8 mouse cellular contexts compared by ENCODE assay signal in genomic region chr9:59617307-59617973, GRCm38 (mm10). TPM values are rescaled to one million over a fixed set of nuclear protein-coding genes. Genes with fewer than 3 reads are reported as not detected.
DNase-seq lines count a peak whose midpoint lies in the region; ATAC-seq lines count a peak whose summit lies in the region.

No protein-coding gene starts in this region.

- H3K9me3 ChIP-seq in kidney, embryonic 14.5 days (ENCODE audit: control insufficient read depth, low read length), result no peaks in the 10 kb centered on the region
- no peaks in the 10 kb centered on the region for H3K9me3 ChIP-seq in limb, embryonic 12.5 days
- no peaks in the 10 kb centered on the region for H3K9me3 ChIP-seq in neural tube, embryonic 12.5 days

- H3K4me1 ChIP-seq in kidney, embryonic 14.5 days (ENCODE audit: control insufficient read depth, insufficient read depth, low read length), result peaks cover 7% of the 10 kb centered on the region; the same call in 1 of the 2 replicates
- H3K4me1 ChIP-seq in limb, embryonic 12.5 days (replicated peaks), result peaks cover 17% of the 10 kb centered on the region
- H3K4me1 ChIP-seq in neural tube, embryonic 12.5 days, result peaks cover 13% of the 10 kb centered on the region

- DNase-seq in kidney, adult 18-20 months, result no peak
- DNase-seq in MEL-GATA-1-ER (ENCODE audit: extremely low read depth, low read depth), result peak; percentile 33
- DNase-seq in fibroblast of lung, adult 2 months (ENCODE audit: low read depth), result peak; percentile 5
- DNase-seq in spleen, postnatal 36 days (ENCODE audit: low spot score in 2 of 2), result no peak
- no peak for DNase-seq in cerebellum, adult 8-10 months

- H3K36me3 ChIP-seq in kidney, embryonic 14.5 days (ENCODE audit: control insufficient read depth, insufficient read depth, low read length), result peaks cover 2% of the 10 kb centered on the region; the same call in 1 of the 2 replicates
- H3K36me3 ChIP-seq in limb, embryonic 12.5 days, result peaks cover 8% of the 10 kb centered on the region
- peaks cover 3% of the 10 kb centered on the region for H3K36me3 ChIP-seq in neural tube, embryonic 12.5 days

- H3K27ac ChIP-seq in kidney, embryonic 14.5 days (ENCODE audit: low read depth, low read length), result peak overlapping the region; percentile 83
- H3K27ac ChIP-seq in limb, embryonic 12.5 days, result peak overlapping the region; percentile 95
- peak overlapping the region; percentile 57 for H3K27ac ChIP-seq in neural tube, embryonic 12.5 days

- no peak for ATAC-seq in kidney, embryonic 14.5 days (ENCODE audit: low FRiP score, low TSS enrichment)
- ATAC-seq in limb, embryonic 12.5 days (ENCODE audit: insufficient number of reproducible peaks, insufficient read depth, low FRiP score, low TSS enrichment, low read depth), result no peak
- ATAC-seq in neural tube, embryonic 12.5 days (ENCODE audit: low FRiP score, low read depth), result peak; percentile 91

- H3K27me3 ChIP-seq in kidney, embryonic 14.5 days (ENCODE audit: control insufficient read depth, insufficient read depth, low read length), result no peaks in the 10 kb centered on the region
- H3K27me3 ChIP-seq in limb, embryonic 12.5 days, result no peaks in the 10 kb centered on the region; the same call in 1 of the 2 replicates
- no peaks in the 10 kb centered on the region for H3K27me3 ChIP-seq in neural tube, embryonic 12.5 days (replicated peaks)

- peak overlapping the region; percentile 85 for H3K4me3 ChIP-seq in kidney, embryonic 14.5 days (ENCODE audit: low read length)
- peak overlapping the region; percentile 84 for H3K4me3 ChIP-seq in limb, embryonic 12.5 days (replicated peaks)
- H3K4me3 ChIP-seq in neural tube, embryonic 12.5 days, result peak overlapping the region; percentile 61

- H3K9ac ChIP-seq in kidney, embryonic 14.5 days (ENCODE audit: low read depth, low read length), result peak overlapping the region; percentile 86
- peak overlapping the region; percentile 86 for H3K9ac ChIP-seq in limb, embryonic 12.5 days (replicated peaks)
- H3K9ac ChIP-seq in neural tube, embryonic 12.5 days, result peak overlapping the region; percentile 70

- WGBS in kidney, embryonic 14.5 days, result under 1% methylated on average over 55 of the region's 58 CpGs
- WGBS in limb, embryonic 12.5 days, result under 1% methylated on average over 53 of the region's 58 CpGs
- under 1% methylated on average over 58 of the region's 58 CpGs for WGBS in neural tube, embryonic 12.5 days

- H3K4me2 ChIP-seq in kidney, embryonic 14.5 days (replicated peaks; ENCODE audit: low read depth, low read length), result peak overlapping the region; percentile 50
- H3K4me2 ChIP-seq in limb, embryonic 12.5 days, result peak overlapping the region; percentile 71
- peak overlapping the region; percentile 68 for H3K4me2 ChIP-seq in neural tube, embryonic 12.5 days (replicated peaks)

RNA-seq across cellular contexts. Expression of gene Parp6, which starts 0.4 kb away (rescaled TPM):
- polyA plus RNA-seq in kidney, embryonic 14.5 days (2014; fragmentation: Nextera tagmentation; extraction: Ambion mirVana), result 17.9 and 23.9 TPM in 2 replicates
- 29.7 and 31.1 TPM in 2 replicates for polyA plus RNA-seq in limb, embryonic 12.5 days (2016; fragmentation: Nextera tagmentation; extraction: Ambion mirVana)
- 140 and 153 TPM in 2 replicates for polyA plus RNA-seq in neural tube, embryonic 12.5 days (2016; fragmentation: Nextera tagmentation; extraction: Ambion mirVana)

RNA-seq across cellular contexts. Expression of gene Pkm, which starts 38.7 kb away (rescaled TPM):
- 879 and 1,230 TPM in 2 replicates for polyA plus RNA-seq in kidney, embryonic 14.5 days (2014; fragmentation: Nextera tagmentation; extraction: Ambion mirVana)
- polyA plus RNA-seq in limb, embryonic 12.5 days (2016; fragmentation: Nextera tagmentation; extraction: Ambion mirVana), result 1,583 and 1,668 TPM in 2 replicates
- polyA plus RNA-seq in neural tube, embryonic 12.5 days (2016; fragmentation: Nextera tagmentation; extraction: Ambion mirVana), result 1,532 and 1,641 TPM in 2 replicates

RNA-seq across cellular contexts. Expression of gene Celf6, which starts 39.7 kb away (rescaled TPM):
- not detected in 2 replicates for polyA plus RNA-seq in kidney, embryonic 14.5 days (2014; fragmentation: Nextera tagmentation; extraction: Ambion mirVana)
- polyA plus RNA-seq in limb, embryonic 12.5 days (2016; fragmentation: Nextera tagmentation; extraction: Ambion mirVana), result 0.26 and 0.39 TPM in 2 replicates
- 16.5 and 17.0 TPM in 2 replicates for polyA plus RNA-seq in neural tube, embryonic 12.5 days (2016; fragmentation: Nextera tagmentation; extraction: Ambion mirVana)

Comparison
In these comparisons a context has a peak if more than half of its experiments do, and no peak if none do; other contexts are left out.
1. DNase-seq: peak in MEL-GATA-1-ER (single experiment) and fibroblast of lung, adult 2 months (single experiment); none in kidney, adult 18-20 months (single experiment), spleen, postnatal 36 days (0 of 2) and cerebellum, adult 8-10 months (single experiment).
2. RNA of gene Celf6, which starts 39.7 kb away (polyA plus RNA-seq): 16.5 to 17.0 TPM in neural tube, embryonic 12.5 days; 0.26 to 0.39 TPM in limb, embryonic 12.5 days and not detected in kidney, embryonic 14.5 days; every median in the first group is over 10 times any median in the second.
3. Peak in every context shown above with its lines, with median percentiles within 50 percentile points of each other: H3K27ac ChIP-seq, H3K4me2 ChIP-seq, H3K4me3 ChIP-seq and H3K9ac ChIP-seq.